Mouse (Mus musculus): ENCODE measurements at regions not wholly inside any gene's neighbourhood (a gene's known extent, or its start where the extent isn't known, plus 50 kb on each side); places are given as distances from the start of the nearest gene placed in this dataset.
"Not testable (repeated sequence)": the region's sequence is repeated elsewhere in the genome, so short reads cannot be mapped to it uniquely, and the experiment has no call there.

- Histone ChIP-seq H3K27ac (ENCODE audit: control insufficient read depth, insufficient read depth, low read length) (no peak overlapping the region), H3K27me3 (ENCODE audit: control insufficient read depth, insufficient read depth, low read length) (no peaks in the 10 kb centered on the region), H3K36me3 (ENCODE audit: control insufficient read depth, insufficient read depth, low read length) (no peaks in the 10 kb centered on the region), H3K4me1 (replicated peaks; ENCODE audit: control insufficient read depth, insufficient read depth, low read length) (no peaks in the 10 kb centered on the region), H3K4me3 (ENCODE audit: control insufficient read depth, insufficient read depth, low read length) (no peak overlapping the region)
- WGBS, result 92% methylated on average over 10 of the region's 10 CpGs
- no peak for DNase-seq
- no peak for TF ChIP-seq POLR2A (IDR thresholded peaks at IDR 0.05; ENCODE audit: control insufficient read depth, extremely low read depth, insufficient read depth, low read length, poor library complexity)
- no peak for TF ChIP-seq CTCF (IDR thresholded peaks at IDR 0.05; ENCODE audit: borderline replicate concordance, control insufficient read depth, extremely low read depth, insufficient read depth, low read length, poor library complexity)
These were observed 307.5 kb upstream of the Cwc22 start for GRCm38 (mm10) chr2:78253601-78254097.

DNA sequence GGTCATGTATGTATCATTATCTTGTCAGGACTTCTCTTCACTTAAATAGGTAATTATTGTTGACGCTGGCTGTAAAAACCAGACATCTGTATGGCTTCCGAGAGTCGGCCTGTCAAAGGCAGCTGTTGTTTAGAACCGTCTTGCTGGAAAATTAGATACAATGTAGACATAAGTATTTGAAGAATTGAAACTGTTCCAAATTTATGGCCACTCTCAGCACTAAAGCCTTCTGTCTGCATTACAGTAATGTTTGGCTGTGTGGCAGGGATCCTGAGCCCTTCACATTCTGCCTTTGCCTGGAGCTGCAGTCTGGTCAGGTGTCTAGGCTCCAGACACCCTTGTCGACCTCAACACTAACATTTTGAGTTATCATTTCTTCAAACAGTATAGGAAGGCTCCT lies 300.2 kb upstream of the Cwc22 start:
- H3K36me3 ChIP-seq (ENCODE audit: control insufficient read depth, insufficient read depth, low read length), result no peaks in the 10 kb centered on the region
- no peak overlapping the region for H3K4me3 ChIP-seq (ENCODE audit: control insufficient read depth, insufficient read depth, low read length)
- TF ChIP-seq POLR2A (IDR thresholded peaks at IDR 0.05; ENCODE audit: control insufficient read depth, extremely low read depth, insufficient read depth, low read length, poor library complexity), result no peak
- no peak for TF ChIP-seq CTCF (IDR thresholded peaks at IDR 0.05; ENCODE audit: borderline replicate concordance, control insufficient read depth, extremely low read depth, insufficient read depth, low read length, poor library complexity)
- WGBS, result 88% methylated on average over 5 of the region's 5 CpGs
- no peaks in the 10 kb centered on the region for H3K27me3 ChIP-seq (ENCODE audit: control insufficient read depth, insufficient read depth, low read length)
- H3K4me1 ChIP-seq (replicated peaks; ENCODE audit: control insufficient read depth, insufficient read depth, low read length), result no peaks in the 10 kb centered on the region
- no peak for DNase-seq
- no peak overlapping the region for H3K27ac ChIP-seq (ENCODE audit: control insufficient read depth, insufficient read depth, low read length)

- no peak overlapping the region for H3K27ac ChIP-seq (ENCODE audit: control insufficient read depth, insufficient read depth, low read length)
- H3K36me3 ChIP-seq (ENCODE audit: control insufficient read depth, insufficient read depth, low read length), result no peaks in the 10 kb centered on the region
- H3K27me3 ChIP-seq (ENCODE audit: control insufficient read depth, insufficient read depth, low read length), result no peaks in the 10 kb centered on the region
- H3K4me3 ChIP-seq (ENCODE audit: control insufficient read depth, insufficient read depth, low read length), result no peak overlapping the region
- H3K4me1 ChIP-seq (replicated peaks; ENCODE audit: control insufficient read depth, insufficient read depth, low read length), result no peaks in the 10 kb centered on the region
- TF ChIP-seq CTCF (IDR thresholded peaks at IDR 0.05; ENCODE audit: borderline replicate concordance, control insufficient read depth, extremely low read depth, insufficient read depth, low read length, poor library complexity) (no peak), POLR2A (IDR thresholded peaks at IDR 0.05; ENCODE audit: control insufficient read depth, extremely low read depth, insufficient read depth, low read length, poor library complexity) (no peak)
- 65% methylated on average over 2 of the region's 2 CpGs for WGBS
- DNase-seq, result no peak
These were observed 294.1 kb upstream of the Cwc22 start for GRCm38 (mm10) chr2:78240299-78240698.

DNA sequence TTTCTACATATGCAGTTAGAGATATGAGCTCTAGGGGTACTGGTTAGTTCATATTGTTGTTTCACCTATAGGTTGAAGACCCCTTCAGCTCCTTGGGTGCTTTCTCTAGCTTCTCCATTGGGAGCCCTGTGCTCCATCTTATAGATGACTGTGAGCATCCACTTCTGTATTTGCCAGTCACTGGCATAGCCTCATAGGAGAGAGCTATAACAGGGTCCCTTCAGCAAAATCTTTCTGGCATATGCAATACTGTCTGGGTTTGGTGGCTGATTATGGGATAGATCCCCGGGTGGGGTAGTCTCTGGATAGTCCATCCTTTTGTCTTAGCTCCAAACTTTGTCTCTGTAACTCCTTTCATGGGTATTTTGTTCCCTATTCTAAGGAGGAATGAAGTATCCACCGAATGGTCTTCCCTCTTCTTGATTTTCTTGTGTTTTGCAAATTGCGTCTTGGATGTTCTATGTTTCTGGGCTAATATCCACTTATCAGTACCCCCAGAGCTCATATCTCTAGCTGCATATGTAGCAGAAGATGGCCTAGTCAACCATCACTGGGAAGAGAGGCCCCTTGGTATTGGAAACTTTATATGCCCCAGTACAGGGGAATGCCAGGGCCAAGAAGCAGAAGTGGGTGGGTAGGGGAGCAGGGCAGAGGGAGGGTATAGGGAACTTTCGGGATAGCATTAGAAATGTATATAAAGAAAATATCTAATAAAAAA lies 279.4 kb upstream of the Cwc22 start:
- H3K27ac ChIP-seq (ENCODE audit: control insufficient read depth, insufficient read depth, low read length); H3K4me1 ChIP-seq (replicated peaks; ENCODE audit: control insufficient read depth, insufficient read depth, low read length); H3K36me3 ChIP-seq (ENCODE audit: control insufficient read depth, insufficient read depth, low read length); DNase-seq; H3K27me3 ChIP-seq (ENCODE audit: control insufficient read depth, insufficient read depth, low read length); H3K4me3 ChIP-seq (ENCODE audit: control insufficient read depth, insufficient read depth, low read length): not testable (repeated sequence)
- 87% methylated on average over 4 of the region's 4 CpGs for WGBS

DNA sequence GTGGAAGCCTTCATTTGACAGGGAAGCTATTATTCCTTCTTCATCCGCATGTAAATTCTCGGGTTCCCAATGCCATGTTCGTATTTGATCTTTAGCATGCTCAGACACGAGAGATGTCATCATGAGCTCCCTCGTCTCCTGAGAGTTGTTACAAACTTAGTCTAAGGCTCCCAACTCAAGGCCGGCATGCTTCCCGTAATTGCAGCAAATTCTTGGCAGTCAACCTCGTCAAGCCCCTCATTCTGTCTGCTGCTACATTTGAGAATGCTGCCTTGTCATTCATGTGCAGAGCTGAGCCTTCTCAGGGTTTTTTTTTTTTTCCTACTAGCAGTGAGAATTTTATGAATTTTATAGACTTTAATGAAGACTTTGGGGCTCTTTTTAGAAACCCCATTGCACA lies 268.3 kb upstream of the Cwc22 start:
- Histone ChIP-seq H3K27ac (ENCODE audit: control insufficient read depth, insufficient read depth, low read length) (no peak overlapping the region), H3K36me3 (ENCODE audit: control insufficient read depth, insufficient read depth, low read length) (no peaks in the 10 kb centered on the region), H3K4me1 (replicated peaks; ENCODE audit: control insufficient read depth, insufficient read depth, low read length) (no peaks in the 10 kb centered on the region), H3K27me3 (ENCODE audit: control insufficient read depth, insufficient read depth, low read length) (no peaks in the 10 kb centered on the region), H3K4me3 (ENCODE audit: control insufficient read depth, insufficient read depth, low read length) (no peak overlapping the region)
- TF ChIP-seq POLR2A (IDR thresholded peaks at IDR 0.05; ENCODE audit: control insufficient read depth, extremely low read depth, insufficient read depth, low read length, poor library complexity) (no peak), CTCF (IDR thresholded peaks at IDR 0.05; ENCODE audit: borderline replicate concordance, control insufficient read depth, extremely low read depth, insufficient read depth, low read length, poor library complexity) (no peak)
- no peak for DNase-seq
- WGBS, result 90% methylated on average over 8 of the region's 8 CpGs

DNA sequence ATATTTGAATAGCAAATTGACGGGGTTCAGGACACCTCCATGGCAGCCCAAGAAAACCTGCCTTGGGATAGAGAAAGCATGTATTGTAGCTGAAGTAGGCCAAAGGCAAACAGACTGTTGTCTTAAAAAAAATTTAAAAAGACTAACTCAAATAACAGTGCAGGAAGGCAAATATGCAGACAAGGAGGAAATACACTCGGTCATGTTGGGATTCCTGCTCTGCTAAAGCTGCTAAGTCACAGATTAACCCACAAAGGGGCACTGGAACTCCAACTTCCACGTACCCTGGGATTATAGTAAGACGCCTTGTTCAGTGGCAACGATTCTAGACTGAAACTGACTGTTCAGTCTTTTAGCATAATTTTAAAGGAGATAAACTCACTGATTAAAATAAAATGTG lies 258.9 kb upstream of the Cwc22 start:
- DNase-seq, result no peak
- no peak overlapping the region for H3K4me3 ChIP-seq (ENCODE audit: control insufficient read depth, insufficient read depth, low read length)
- no peaks in the 10 kb centered on the region for H3K4me1 ChIP-seq (replicated peaks; ENCODE audit: control insufficient read depth, insufficient read depth, low read length)
- WGBS, result 58% methylated on average over 5 of the region's 5 CpGs
- H3K27ac ChIP-seq (ENCODE audit: control insufficient read depth, insufficient read depth, low read length), result no peak overlapping the region
- H3K27me3 ChIP-seq (ENCODE audit: control insufficient read depth, insufficient read depth, low read length), result no peaks in the 10 kb centered on the region
- no peak for TF ChIP-seq CTCF (IDR thresholded peaks at IDR 0.05; ENCODE audit: borderline replicate concordance, control insufficient read depth, extremely low read depth, insufficient read depth, low read length, poor library complexity)
- TF ChIP-seq POLR2A (IDR thresholded peaks at IDR 0.05; ENCODE audit: control insufficient read depth, extremely low read depth, insufficient read depth, low read length, poor library complexity), result no peak
- no peaks in the 10 kb centered on the region for H3K36me3 ChIP-seq (ENCODE audit: control insufficient read depth, insufficient read depth, low read length)

GRCm38 (mm10) chr2:78196006-78196405 lies 249.8 kb upstream of the Cwc22 start:
- WGBS, result 94% methylated on average over 4 of the region's 4 CpGs
- no peak for DNase-seq
- no peaks in the 10 kb centered on the region for H3K4me1 ChIP-seq (replicated peaks; ENCODE audit: control insufficient read depth, insufficient read depth, low read length)
- H3K4me3 ChIP-seq (ENCODE audit: control insufficient read depth, insufficient read depth, low read length), result no peak overlapping the region
- no peaks in the 10 kb centered on the region for H3K36me3 ChIP-seq (ENCODE audit: control insufficient read depth, insufficient read depth, low read length)
- H3K27ac ChIP-seq (ENCODE audit: control insufficient read depth, insufficient read depth, low read length), result no peak overlapping the region
- TF ChIP-seq POLR2A (IDR thresholded peaks at IDR 0.05; ENCODE audit: control insufficient read depth, extremely low read depth, insufficient read depth, low read length, poor library complexity), result no peak
- TF ChIP-seq CTCF (IDR thresholded peaks at IDR 0.05; ENCODE audit: borderline replicate concordance, control insufficient read depth, extremely low read depth, insufficient read depth, low read length, poor library complexity), result no peak
- no peaks in the 10 kb centered on the region for H3K27me3 ChIP-seq (ENCODE audit: control insufficient read depth, insufficient read depth, low read length)

Data from thymus, adult 2 months (tissue).